Mouse (Mus musculus): Measurements from ENCODE around the gene Morn3. TPM values are rescaled to one million over a fixed set of nuclear protein-coding genes. Genes with fewer than 3 reads are reported as not detected.

Morn3 gene
- 0.84 TPM for polyA plus RNA-seq (2017; shearing (Covaris generic))

GRCm38 (mm10) chr5:123046916-123047315 lies at the start of gene Morn3:
TSS of gene Morn3 (minus strand) at chr5:123047016.

GRCm38 (mm10) chr5:123068115-123068514 lies 21.3 kb upstream of the Morn3 start, which contains the start of gene Tmem120b:
TSS of gene Tmem120b (plus strand) at chr5:123068415.

GRCm38 (mm10) chr5:123014753-123015701 lies 31.8 kb downstream of the Morn3 start, which contains the start of gene Orai1:
TSS of gene Orai1 (plus strand) at chr5:123015074.

GRCm38 (mm10) chr5:122989551-122990330 lies 57.1 kb downstream of the Morn3 start, which contains the start of gene Kdm2b:
TSS of gene Kdm2b (minus strand) at chr5:122989823.

Other genes with a start within 250 kb of the Morn3 start
- 243 TPM for gene Anapc5, start 225.7 kb downstream of the Morn3 start, polyA plus RNA-seq (2017; shearing (Covaris generic))
- gene Rnf34, start 197.0 kb downstream of the Morn3 start, polyA plus RNA-seq (2017; shearing (Covaris generic)), result 47.2 TPM
- gene Kdm2b, start 57.2 kb downstream of the Morn3 start, polyA plus RNA-seq (2017; shearing (Covaris generic)), result 50.8 TPM
- gene Orai1, start 31.9 kb downstream of the Morn3 start, polyA plus RNA-seq (2017; shearing (Covaris generic)), result 12.2 TPM
- gene Tmem120b, start 21.4 kb upstream of the Morn3 start, polyA plus RNA-seq (2017; shearing (Covaris generic)), result 7.0 TPM
- gene Rhof, start 85.7 kb upstream of the Morn3 start, polyA plus RNA-seq (2017; shearing (Covaris generic)), result 271 TPM
- gene Setd1b, start 95.2 kb upstream of the Morn3 start, polyA plus RNA-seq (2017; shearing (Covaris generic)), result 2.8 TPM
- gene Psmd9, start 122.4 kb upstream of the Morn3 start, polyA plus RNA-seq (2017; shearing (Covaris generic)), result 57.3 TPM
- not detected for gene Hpd, start 135.7 kb upstream of the Morn3 start, polyA plus RNA-seq (2017; shearing (Covaris generic))
- gene Wdr66, start 205.1 kb upstream of the Morn3 start, polyA plus RNA-seq (2017; shearing (Covaris generic)), result 3.5 TPM

Measured in activated CD4-positive, CD25-positive, alpha-beta regulatory T cell, adult 9 weeks (primary cell).